Mouse (Mus musculus) urinary bladder, adult 2 months (tissue): Measurements from ENCODE around the gene Smarcal1. TPM values are rescaled to one million over a fixed set of nuclear protein-coding genes. Genes with fewer than 3 reads are reported as not detected.

Source experiments
- polyA plus RNA-seq: library from polyadenylated mRNA; depleted of rRNA; stranded (reverse); fragments of >200 nt; gene quantifications from 2 replicates; pipeline ENCODE4 v1.2.3, GENCODE M21; 2012; rRNA removed

Smarcal1 gene
- polyA plus RNA-seq, 1 experiment, result 29.7 TPM

Other genes starting within 250 kb of the Smarcal1 start
- 0.04 and 0.18 TPM in 2 replicates for gene March4, start 46.3 kb upstream of the Smarcal1 start, polyA plus RNA-seq
- not detected in 2 replicates for gene Ankar, start 117.3 kb downstream of the Smarcal1 start, polyA plus RNA-seq
- gene Rpl37a, start 128.0 kb downstream of the Smarcal1 start, polyA plus RNA-seq, result 1,766 and 1,999 TPM in 2 replicates
- 874 and 1,097 TPM in 2 replicates for gene Igfbp2, start 241.3 kb downstream of the Smarcal1 start, polyA plus RNA-seq